Mouse (Mus musculus): Measurements from ENCODE around the gene Yars. TPM values are rescaled to one million over a fixed set of nuclear protein-coding genes. Genes with fewer than 3 reads are reported as not detected.
A peak's percentile ranks its signal among the peaks of the same experiment; 100 is the strongest.

Gene Yars
- total RNA-seq, 2 experiments from 2014 or later: 28.0 to 60.7 TPM

- ATAC-seq (replicated peaks; ENCODE audit: poor library complexity): no peak
These were observed 58.7 kb downstream of the Yars start for GRCm38 (mm10) chr4:129248243-129248767.

GRCm38 (mm10) chr4:129249288-129249687 is 59.7 kb downstream of the Yars start:
- ATAC-seq (replicated peaks; ENCODE audit: poor library complexity): no peak

- peak; percentile 48 for ATAC-seq (replicated peaks; ENCODE audit: poor library complexity)
These were observed 61.4 kb downstream of the Yars start for GRCm38 (mm10) chr4:129250759-129251481.

- peak; percentile 58 for ATAC-seq (replicated peaks; ENCODE audit: poor library complexity)
These were observed 62.0 kb downstream of the Yars start for GRCm38 (mm10) chr4:129251482-129252125.

- ATAC-seq (replicated peaks; ENCODE audit: poor library complexity): no peak
These were observed 62.9 kb downstream of the Yars start for GRCm38 (mm10) chr4:129252492-129252891.

GRCm38 (mm10) chr4:129254571-129254970 is 65.0 kb downstream of the Yars start:
- no peak for ATAC-seq (replicated peaks; ENCODE audit: poor library complexity)

- peak; percentile 83 for ATAC-seq (replicated peaks; ENCODE audit: poor library complexity)
These were observed 67.2 kb downstream of the Yars start for GRCm38 (mm10) chr4:129256450-129257380.

GRCm38 (mm10) chr4:129259101-129259500 is 69.5 kb downstream of the Yars start:
- no peak for ATAC-seq (replicated peaks; ENCODE audit: poor library complexity)

GRCm38 (mm10) chr4:129260678-129261077 is 71.1 kb downstream of the Yars start:
- no peak for ATAC-seq (replicated peaks; ENCODE audit: poor library complexity)

GRCm38 (mm10) chr4:129261196-129261595 is 71.6 kb downstream of the Yars start, which contains the start of gene C77080:
Gene C77080 (minus strand): TSS chr4:129261404.
- no peak for ATAC-seq (replicated peaks; ENCODE audit: poor library complexity)

GRCm38 (mm10) chr4:129263225-129264021 is 73.9 kb downstream of the Yars start:
- peak; percentile 95 for ATAC-seq (replicated peaks; ENCODE audit: poor library complexity)

GRCm38 (mm10) chr4:129266191-129266590 is 76.6 kb downstream of the Yars start:
- ATAC-seq (replicated peaks; ENCODE audit: poor library complexity): no peak

GRCm38 (mm10) chr4:129266821-129267220 is 77.3 kb downstream of the Yars start:
- ATAC-seq (replicated peaks; ENCODE audit: poor library complexity): no peak

GRCm38 (mm10) chr4:129268698-129269097 is 79.1 kb downstream of the Yars start:
- ATAC-seq (replicated peaks; ENCODE audit: poor library complexity): 0 out of 2 replicates have a peak, but pooled peaks have one; percentile 13

Other genes starting within 250 kb of the Yars start
- 0.91 and 1.7 TPM in 2 replicates for gene Azin2, start 227.3 kb upstream of the Yars start, total RNA-seq (2015)
- 2.1 and 2.2 TPM in 2 replicates for gene Azin2, start 227.3 kb upstream of the Yars start, total RNA-seq (2017)
- 97.7 and 107 TPM in 2 replicates for gene Ak2, start 197.8 kb upstream of the Yars start, total RNA-seq (2015)
- gene Ak2, start 197.8 kb upstream of the Yars start, total RNA-seq (2017): 165 and 176 TPM in 2 replicates
- 24.5 and 29.0 TPM in 2 replicates for gene Rnf19b, start 131.5 kb upstream of the Yars start, total RNA-seq (2015)
- 44.3 and 49.5 TPM in 2 replicates for gene Rnf19b, start 131.5 kb upstream of the Yars start, total RNA-seq (2017)
- gene Tmem54, start 84.2 kb upstream of the Yars start, total RNA-seq (2015): 1.6 TPM in 1 of 2 replicates, not detected in the other
- 0.12 TPM in 1 of 2 replicates, not detected in the other for gene Tmem54, start 84.2 kb upstream of the Yars start, total RNA-seq (2017)
- not detected in 2 replicates for gene Hpca, start 67.7 kb upstream of the Yars start, total RNA-seq (2015)
- not detected in 2 replicates for gene Hpca, start 67.7 kb upstream of the Yars start, total RNA-seq (2017)
- not detected in 2 replicates for gene Fndc5, start 52.8 kb upstream of the Yars start, total RNA-seq (2015)
- gene Fndc5, start 52.8 kb upstream of the Yars start, total RNA-seq (2017): not detected in 2 replicates
- 25.1 and 42.6 TPM in 2 replicates for gene S100pbp, start within 50 bp of the Yars start, total RNA-seq (2015)
- gene S100pbp, start within 50 bp of the Yars start, total RNA-seq (2017): 13.2 and 23.5 TPM in 2 replicates
- 0.12 and 0.25 TPM in 2 replicates for gene C77080, start 71.6 kb downstream of the Yars start, total RNA-seq (2015)
- not detected in 2 replicates for gene C77080, start 71.6 kb downstream of the Yars start, total RNA-seq (2017)
- gene Sync, start 97.9 kb downstream of the Yars start, total RNA-seq (2015): not detected in 2 replicates
- 0.08 TPM in 1 of 2 replicates, not detected in the other for gene Sync, start 97.9 kb downstream of the Yars start, total RNA-seq (2017)
- gene Rbbp4, start 145.6 kb downstream of the Yars start, total RNA-seq (2015): 233 and 259 TPM in 2 replicates
- 122 and 137 TPM in 2 replicates for gene Rbbp4, start 145.6 kb downstream of the Yars start, total RNA-seq (2017)
- gene Zbtb8os, start 145.9 kb downstream of the Yars start, total RNA-seq (2015): 81.4 and 89.6 TPM in 2 replicates
- 94.6 and 102 TPM in 2 replicates for gene Zbtb8os, start 145.9 kb downstream of the Yars start, total RNA-seq (2017)
- 2.1 and 2.6 TPM in 2 replicates for gene Zbtb8a, start 188.4 kb downstream of the Yars start, total RNA-seq (2015)
- gene Zbtb8a, start 188.4 kb downstream of the Yars start, total RNA-seq (2017): 5.4 and 7.3 TPM in 2 replicates